Mouse (Mus musculus) ES-E14 (cell line): Measurements from ENCODE around the gene Klf9. TPM values are rescaled to one million over a fixed set of nuclear protein-coding genes. Genes with fewer than 3 reads are reported as not detected.
A peak's percentile ranks its signal among the peaks of the same experiment; 100 is the strongest.

Experiments
- DNase-seq: peaks from one replicate; pipeline ENCODE4 v3.0.0-alpha.2; 2013; ENCODE audit warnings: low read depth, low spot score
- H3K27ac ChIP-seq: 2 replicates; pipeline ENCODE4 v1.5.1; 2012; ENCODE audit warnings: low read depth, mild to moderate bottlenecking, low read length, moderate library complexity, mixed read lengths; ENCODE audit not compliant: poor library complexity, insufficient read depth, severe bottlenecking
- H3K36me3 ChIP-seq: 2 replicates; pipeline ENCODE4 v1.6.1; 2012; ENCODE audit warnings: mild to moderate bottlenecking, low read length, moderate library complexity, mixed read lengths; ENCODE audit not compliant: control insufficient read depth, poor library complexity, insufficient read depth, severe bottlenecking
- H3K4me1 ChIP-seq, 2 experiments: fragments of 150-350 bp in 1 of 2; sonication (generic) in 1 of 2; 2 replicates each; pipeline ENCODE4 v1.6.1; 2012; ENCODE audit warnings: low read length in 2 of 2, mild to moderate bottlenecking in 1 of 2, mixed read lengths in 1 of 2; ENCODE audit not compliant: control insufficient read depth in 2 of 2, insufficient read depth in 2 of 2, poor library complexity in 1 of 2
- H3K4me3 ChIP-seq, 2 experiments: fragments of 150-350 bp in 1 of 2; sonication (generic) in 1 of 2; 2 replicates each; pipeline ENCODE4 v1.5.1; 2012; ENCODE audit warnings: low read length in 2 of 2, low read depth in 1 of 2, mild to moderate bottlenecking in 1 of 2, mixed read lengths in 1 of 2; ENCODE audit not compliant: insufficient read depth in 1 of 2, poor library complexity in 1 of 2, severe bottlenecking in 1 of 2
- H3K9ac ChIP-seq: 2 replicates; pipeline ENCODE4 v1.6.1; 2012; ENCODE audit warnings: low read depth, mild to moderate bottlenecking, low read length, mixed read lengths; ENCODE audit not compliant: poor library complexity, insufficient read depth, severe bottlenecking
- H3K9me3 ChIP-seq: fragments of 150-350 bp; sonication (generic); 2 replicates; pipeline ENCODE4 v1.6.1; 2012; ENCODE audit warnings: low read depth, mild to moderate bottlenecking, low read length; ENCODE audit not compliant: control insufficient read depth, insufficient read depth
- CHD2 ChIP-seq: IDR thresholded peaks from 2 replicates; pipeline ENCODE4 v1.6.1; 2014; ENCODE audit warnings: mild to moderate bottlenecking, low read depth, low read length, inconsistent platforms
- HCFC1 ChIP-seq: IDR thresholded peaks from 2 replicates; pipeline ENCODE4 v1.6.1; 2012; ENCODE audit warnings: low read length, inconsistent platforms, borderline replicate concordance; ENCODE audit not compliant: insufficient read depth
- MAFK ChIP-seq: IDR thresholded peaks from 2 replicates; pipeline ENCODE4 v1.6.1; 2014; ENCODE audit warnings: mild to moderate bottlenecking, low read depth, low read length, inconsistent platforms; ENCODE audit not compliant: insufficient read depth
- ZC3H11A ChIP-seq: IDR thresholded peaks from 2 replicates; pipeline ENCODE4 v1.6.1; 2012; ENCODE audit warnings: low read depth, mild to moderate bottlenecking, inconsistent platforms, low read length, borderline replicate concordance
- ZNF384 ChIP-seq: IDR thresholded peaks from 2 replicates; pipeline ENCODE4 v1.6.1; 2012; ENCODE audit warnings: low read depth, low read length, inconsistent platforms
- in situ Hi-C, 2 experiments: fragments of 600-800 bp; cut with MboI; formaldehyde crosslinking; loops; one replicate each; pipeline ENCODE4 v1.15.1; 2025; ENCODE audit warnings: low sequenced_read_pairs in 2 of 2, inconsistent platforms in 1 of 2; ENCODE audit not compliant: unreplicated experiment in 2 of 2
- total RNA-seq: library from RNA; depleted of rRNA; stranded (reverse); fragments of 300-350 nt; gene quantifications from 2 replicates; pipeline ENCODE4 v1.2.3, GENCODE M21; 2012

The Klf9 gene
- total RNA-seq, 1 experiment: 90.8 TPM

DNA sequence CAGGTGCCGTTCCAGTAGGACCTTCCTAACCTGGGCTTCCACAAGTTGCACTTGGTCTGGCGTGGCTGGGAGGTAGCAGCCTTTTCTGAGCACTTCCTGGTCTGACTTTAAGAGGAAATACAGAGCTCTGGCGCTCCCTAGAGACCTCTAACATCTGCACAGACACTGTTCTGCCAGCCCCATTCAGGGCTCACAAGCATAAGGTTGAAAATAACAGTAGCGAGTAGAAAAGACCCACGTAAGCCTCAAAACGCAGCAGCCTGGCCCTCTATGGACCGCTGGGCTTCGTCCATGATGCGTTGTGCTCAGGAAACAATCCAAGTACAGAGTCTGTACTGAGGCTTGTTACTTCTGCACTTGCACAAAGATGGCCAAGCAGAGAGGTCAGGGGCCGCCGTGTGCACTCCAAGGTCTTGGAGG is 10.6 kb downstream of the Klf9 start:
- peak overlapping the region; percentile 44 to 49 for H3K4me3 ChIP-seq
- no peak for DNase-seq
- H3K36me3 ChIP-seq: peaks cover 14% of the 10 kb centered on the region
- H3K9ac ChIP-seq: peak overlapping the region; percentile 49
- in situ Hi-C loops: no loop called here
- TF ChIP-seq HCFC1: no peak
- no peak for TF ChIP-seq ZNF384
- TF ChIP-seq ZC3H11A: no peak
- TF ChIP-seq CHD2: no peak
- no peak for TF ChIP-seq MAFK
- H3K4me1 ChIP-seq: peaks cover 16 to 28% of the 10 kb centered on the region in 2 experiments
- no peaks in the 10 kb centered on the region for H3K9me3 ChIP-seq
- H3K27ac ChIP-seq: peak overlapping the region; percentile 97

DNA sequence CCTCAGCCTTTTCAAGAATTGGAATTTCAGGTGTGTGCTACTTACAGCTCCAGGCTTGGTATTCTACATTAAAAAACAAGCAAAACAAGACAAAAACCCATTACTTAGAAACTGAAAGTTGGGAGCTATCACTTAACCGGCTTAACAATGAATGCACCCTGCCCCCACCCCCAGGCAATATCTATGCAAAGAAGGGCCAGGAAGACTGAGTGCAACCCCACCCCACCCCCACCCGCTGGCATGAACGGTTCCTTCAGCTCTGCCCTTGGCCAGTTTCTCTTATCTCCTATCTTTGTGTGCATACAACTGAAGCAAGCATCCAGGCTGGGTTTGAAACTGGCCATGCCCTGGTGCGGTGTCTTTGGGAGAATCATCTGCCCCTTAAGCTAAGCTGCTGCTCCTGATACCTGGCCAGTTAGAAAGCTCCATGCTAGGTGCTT is 11.2 kb downstream of the Klf9 start:
- TF ChIP-seq CHD2 (no peak), MAFK (no peak), ZNF384 (no peak), ZC3H11A (no peak), HCFC1 (no peak)
- no peak for DNase-seq
- H3K4me1 ChIP-seq: peaks cover 16 to 30% of the 10 kb centered on the region in 2 experiments
- H3K27ac ChIP-seq: peak overlapping the region; percentile 97
- no peaks in the 10 kb centered on the region for H3K9me3 ChIP-seq
- in situ Hi-C loops: no loop called here
- H3K9ac ChIP-seq: peak overlapping the region; percentile 75
- peaks cover 14% of the 10 kb centered on the region for H3K36me3 ChIP-seq
- peak overlapping the region; percentile 44 to 63 for H3K4me3 ChIP-seq

DNA sequence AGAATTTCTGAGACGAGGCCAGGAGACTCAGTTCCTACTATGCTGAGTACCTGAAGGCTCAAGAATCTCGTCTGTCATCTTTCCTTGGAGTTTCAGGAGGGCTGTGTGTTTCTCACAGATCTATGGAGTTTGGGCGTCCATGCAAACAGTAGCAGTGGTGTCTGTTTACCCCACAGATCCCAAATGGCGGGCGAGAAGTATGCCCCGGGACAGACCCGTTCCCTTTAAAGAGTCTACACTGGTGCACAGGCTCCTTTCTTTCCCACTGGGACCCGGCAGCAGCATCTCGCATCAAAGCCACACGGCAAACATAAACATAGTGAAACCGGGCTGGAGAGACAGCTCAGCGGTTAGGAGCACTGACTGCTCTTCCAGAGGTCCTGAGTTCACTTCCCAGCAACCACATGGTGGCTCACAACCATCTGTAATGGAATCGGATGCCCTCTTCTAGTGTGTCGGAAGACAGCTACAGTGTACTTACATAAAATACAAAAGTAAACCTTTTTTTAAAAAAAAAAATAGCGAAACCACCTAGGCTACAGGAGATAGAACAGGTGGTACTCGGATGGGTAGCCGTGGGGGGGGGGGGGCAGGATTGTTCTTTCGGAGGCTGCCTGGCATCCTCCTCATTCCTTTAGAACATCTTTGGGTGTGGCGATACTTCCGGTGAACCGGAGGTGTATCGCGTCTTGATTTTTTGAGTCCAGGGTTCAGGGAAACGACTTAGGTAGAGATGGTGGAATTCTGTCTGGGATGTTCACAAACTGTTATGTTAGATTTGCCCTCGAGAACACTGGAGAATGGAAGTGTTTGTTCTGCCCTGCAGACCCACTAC is 12.0 kb downstream of the Klf9 start:
- peak overlapping the region; percentile 32 to 63 for H3K4me3 ChIP-seq
- TF ChIP-seq ZC3H11A (no peak), ZNF384 (no peak)
- in situ Hi-C loops: no loop called here
- peak overlapping the region; percentile 75 for H3K9ac ChIP-seq
- H3K36me3 ChIP-seq: peaks cover 13% of the 10 kb centered on the region
- DNase-seq: no peak
- H3K27ac ChIP-seq: peak overlapping the region; percentile 95
- no peaks in the 10 kb centered on the region for H3K9me3 ChIP-seq
- peaks cover 16 to 30% of the 10 kb centered on the region in 2 experiments for H3K4me1 ChIP-seq

DNA sequence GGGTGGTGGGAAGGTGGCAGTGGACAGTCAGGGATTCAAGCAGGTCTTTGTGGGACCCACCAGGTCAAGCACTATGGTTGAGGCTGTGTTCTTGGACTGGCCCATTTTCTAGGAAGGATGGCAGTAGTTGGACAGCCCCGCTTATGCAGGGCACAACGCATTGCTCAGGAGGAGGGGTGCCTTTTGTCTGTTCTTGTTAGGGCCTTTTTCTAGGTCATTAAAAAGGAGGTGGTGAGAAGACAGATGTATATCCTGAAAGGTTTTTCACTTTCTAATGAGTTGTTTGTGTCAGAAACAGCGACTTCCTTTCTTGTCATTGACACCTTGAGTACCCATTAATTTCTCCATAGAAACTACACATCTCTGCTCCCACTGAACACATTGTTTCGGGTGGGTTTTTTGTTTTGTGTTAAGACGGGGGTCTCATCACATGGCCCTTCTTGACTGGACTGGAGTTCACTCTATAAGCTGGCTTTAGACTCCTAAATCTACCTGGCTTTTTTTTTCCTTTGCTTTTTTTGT is 12.6 kb downstream of the Klf9 start:
- in situ Hi-C loops: no loop called here
- H3K9ac ChIP-seq: peak overlapping the region; percentile 49; the same call in 1 of the 2 replicates
- no peak for TF ChIP-seq ZC3H11A
- TF ChIP-seq HCFC1: no peak
- no peak for TF ChIP-seq CHD2
- no peak for TF ChIP-seq ZNF384

More for the DNA sequence above, 12.6 kb downstream of the Klf9 start:
- Histone ChIP-seq H3K9me3 (no peaks in the 10 kb centered on the region), H3K36me3 (peaks cover 11% of the 10 kb centered on the region; the same call in 1 of the 2 replicates), H3K4me3 (peak overlapping the region; percentile 32 to 63), H3K27ac (peak overlapping the region; percentile 95), H3K4me1 (peaks cover 16 to 29% of the 10 kb centered on the region in 2 experiments)
- DNase-seq: no peak
